Mouse (Mus musculus): ENCODE data around the gene Ilf3.
A peak's percentile ranks its signal among the peaks of the same experiment; 100 is the strongest.

GRCm38 (mm10) chr9:21320619-21321512, 46.8 kb upstream of the Ilf3 start, which contains the start of gene Slc44a2:
- TF ChIP-seq CTCF (IDR thresholded peaks at IDR 0.05; ENCODE audit: control insufficient read depth, insufficient read depth, insufficient replicate concordance, low read depth, low read length) (no peak), POLR2A (IDR thresholded peaks at IDR 0.05; ENCODE audit: control insufficient read depth, low read depth, low read length) (peak; percentile 60)

Measured in testis, adult 2 months (tissue).